Mouse (Mus musculus) testis, adult 2 months (tissue): Measurements from ENCODE around the gene Sorl1.
A peak's percentile ranks its signal among the peaks of the same experiment; 100 is the strongest.

Source experiments
- CTCF ChIP-seq: fragments of 200-500 bp; IDR thresholded peaks from 2 replicates; pipeline ENCODE4 v1.5.1; 2012; ENCODE audit warnings: low read depth, mild to moderate bottlenecking, inconsistent platforms, low read length, moderate library complexity; ENCODE audit not compliant: control insufficient read depth, insufficient read depth, insufficient replicate concordance
- POLR2A ChIP-seq: fragments of 200-500 bp; IDR thresholded peaks from 2 replicates; pipeline ENCODE4 v1.6.1; 2012; ENCODE audit warnings: low read depth, mild to moderate bottlenecking, inconsistent platforms, low read length, moderate library complexity; ENCODE audit not compliant: control insufficient read depth

DNA sequence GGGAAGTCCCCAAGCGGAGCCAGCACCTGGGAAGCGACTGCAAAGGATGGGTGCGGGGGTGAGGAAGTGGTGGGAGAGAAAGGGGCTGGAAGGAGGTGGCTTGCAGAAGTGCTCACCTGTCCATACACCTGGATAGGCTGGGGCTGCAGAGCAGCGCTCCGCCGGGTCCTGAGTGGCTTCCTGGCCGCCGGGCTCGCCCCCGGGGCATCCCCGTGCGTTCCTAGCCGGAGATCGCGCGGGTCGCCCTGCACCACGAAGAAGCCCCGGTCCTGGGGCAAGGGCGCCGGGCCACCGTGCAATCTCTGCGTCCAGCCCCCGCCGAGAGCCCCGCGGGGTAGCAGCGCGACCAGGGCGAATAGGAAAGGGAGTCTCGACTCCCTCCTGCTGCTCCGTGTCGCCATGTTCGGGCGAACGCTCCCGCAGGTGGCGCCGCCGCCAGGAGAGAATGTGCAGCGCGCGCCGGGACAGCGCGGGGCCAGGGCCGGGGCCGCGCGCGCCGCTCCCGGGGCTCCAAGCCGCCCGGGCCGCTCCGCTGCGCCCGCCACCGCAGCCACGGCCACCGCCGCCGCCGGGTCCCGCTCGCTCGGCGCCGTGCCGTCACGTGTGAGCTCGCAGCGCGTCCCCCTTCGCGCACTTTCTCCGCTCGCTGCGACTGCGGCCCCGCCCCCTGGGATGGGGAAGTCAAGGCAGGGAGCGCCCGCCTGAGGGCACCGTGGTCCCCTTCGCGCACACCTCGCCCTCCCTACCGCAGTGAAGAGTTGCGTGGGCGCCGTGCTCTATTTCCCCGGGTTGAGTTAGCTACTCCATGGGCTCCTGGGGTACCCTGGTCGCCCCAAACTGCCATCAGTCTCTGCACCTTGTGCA, at the start of gene Sorl1:
- TF ChIP-seq POLR2A (no peak), CTCF (peak; percentile 32; the same call in 1 of the 2 replicates)
